Mouse (Mus musculus) forebrain, embryonic 13.5 days (tissue): ENCODE results near the gene Fry. TPM values are rescaled to one million over a fixed set of nuclear protein-coding genes. Genes with fewer than 3 reads are reported as not detected.
"Not testable (repeated sequence)": the region's sequence is repeated elsewhere in the genome, so short reads cannot be mapped to it uniquely, and the experiment has no call there.

Experiments used
- ATAC-seq: fragments of 200-750 bp; cut with Nextera tagmentation; 2 replicates; pipeline ENCODE4 v1.8.0; 2017
- H3K27ac ChIP-seq: fragments of 300-500 bp; sonication (generic); 2 replicates; pipeline ENCODE4 v1.5.1; 2015; ENCODE audit warnings: inconsistent platforms, mild to moderate bottlenecking, moderate library complexity
- H3K27me3 ChIP-seq: fragments of 300-500 bp; sonication (generic); 2 replicates; pipeline ENCODE4 v1.6.1; 2015; ENCODE audit warnings: mild to moderate bottlenecking, inconsistent platforms
- H3K36me3 ChIP-seq: fragments of 300-500 bp; sonication (generic); 2 replicates; pipeline ENCODE4 v1.6.1; 2015; ENCODE audit warnings: mild to moderate bottlenecking, inconsistent platforms; ENCODE audit not compliant: poor library complexity, severe bottlenecking
- H3K4me1 ChIP-seq: fragments of 300-500 bp; sonication (generic); 2 replicates; pipeline ENCODE4 v1.6.1; 2015; ENCODE audit warnings: inconsistent platforms
- H3K4me2 ChIP-seq: fragments of 300-500 bp; sonication (generic); 2 replicates; pipeline ENCODE4 v1.6.1; 2015; ENCODE audit warnings: inconsistent platforms, mild to moderate bottlenecking, moderate library complexity
- H3K4me3 ChIP-seq: fragments of 300-500 bp; sonication (generic); 2 replicates; pipeline ENCODE4 v1.5.1; 2015; ENCODE audit warnings: mild to moderate bottlenecking, inconsistent platforms
- H3K9ac ChIP-seq: fragments of 300-500 bp; sonication (generic); 2 replicates; pipeline ENCODE4 v1.6.1; 2015; ENCODE audit warnings: mild to moderate bottlenecking, inconsistent platforms
- H3K9me3 ChIP-seq: fragments of 300-500 bp; sonication (generic); replicated peaks from 2 replicates; pipeline ENCODE4 v1.6.1; 2016; ENCODE audit warnings: inconsistent platforms
- WGBS: fragments of 180-500 bp; shearing (Covaris S2); methylation state at CpG from one replicate; pipeline ENCODE4 v1.1.7; 2015; 5-methylcytosine and 5-hydroxymethylcytosine counted together
- polyA plus RNA-seq: library from polyadenylated mRNA; unstranded; fragments of >200 nt; fragmentation: Nextera tagmentation; extraction: Ambion mirVana; gene quantifications from 2 replicates; pipeline ENCODE4 v1.2.1, GENCODE M21; 2015

Gene Fry
- polyA plus RNA-seq, 1 experiment from 2014 or later, result 20.8 TPM

- no peaks in the 10 kb centered on the region for H3K27me3 ChIP-seq
- H3K9ac ChIP-seq, result no peak overlapping the region
- H3K27ac ChIP-seq, result no peak overlapping the region
- H3K4me3 ChIP-seq, result no peak overlapping the region
- H3K4me1 ChIP-seq, result no peaks in the 10 kb centered on the region
- no peak for ATAC-seq
- no peak overlapping the region for H3K4me2 ChIP-seq
- no peaks in the 10 kb centered on the region for H3K9me3 ChIP-seq
- H3K36me3 ChIP-seq, result peaks cover 57% of the 10 kb centered on the region
- WGBS, result 71% methylated on average over 17 of the region's 17 CpGs
Observed at GRCm38 (mm10) chr5:150457904-150458739, 339.7 kb downstream of the Fry start.

GRCm38 (mm10) chr5:150459801-150460200 is 341.4 kb downstream of the Fry start:
- ATAC-seq, result no peak

GRCm38 (mm10) chr5:150464721-150465120 is 346.3 kb downstream of the Fry start:
- 66% methylated on average over 3 of the region's 3 CpGs for WGBS
- Histone ChIP-seq H3K9ac (no peak overlapping the region), H3K4me1 (no peaks in the 10 kb centered on the region), H3K36me3 (peaks cover 13% of the 10 kb centered on the region), H3K4me3 (no peak overlapping the region), H3K27me3 (no peaks in the 10 kb centered on the region), H3K9me3 (no peaks in the 10 kb centered on the region), H3K4me2 (no peak overlapping the region), H3K27ac (no peak overlapping the region)
- ATAC-seq, result no peak

More at GRCm38 (mm10) chr5:150459801-150460200, 341.4 kb downstream of the Fry start:
- Histone ChIP-seq H3K36me3 (peaks cover 41% of the 10 kb centered on the region), H3K4me2 (no peak overlapping the region), H3K4me3 (no peak overlapping the region), H3K27me3 (no peaks in the 10 kb centered on the region), H3K27ac (no peak overlapping the region), H3K9me3 (no peaks in the 10 kb centered on the region), H3K9ac (no peak overlapping the region), H3K4me1 (no peaks in the 10 kb centered on the region)
- WGBS, result 78% methylated on average over 4 of the region's 4 CpGs

- no peaks in the 10 kb centered on the region for H3K27me3 ChIP-seq
- H3K27ac ChIP-seq, result no peak overlapping the region
- WGBS, result 81% methylated on average over 6 of the region's 6 CpGs
- ATAC-seq, result no peak
- peaks cover 11% of the 10 kb centered on the region for H3K36me3 ChIP-seq
- no peaks in the 10 kb centered on the region for H3K4me1 ChIP-seq
- no peak overlapping the region for H3K4me3 ChIP-seq
- H3K9ac ChIP-seq, result no peak overlapping the region
- H3K4me2 ChIP-seq, result no peak overlapping the region
- H3K9me3 ChIP-seq, result no peaks in the 10 kb centered on the region
Observed at GRCm38 (mm10) chr5:150465218-150465617, 346.8 kb downstream of the Fry start.

GRCm38 (mm10) chr5:150466132-150466531 is 347.7 kb downstream of the Fry start:
- Histone ChIP-seq H3K4me3 (no peak overlapping the region), H3K36me3 (peaks cover 10% of the 10 kb centered on the region), H3K9me3 (no peaks in the 10 kb centered on the region), H3K4me2 (no peak overlapping the region), H3K27ac (no peak overlapping the region), H3K9ac (no peak overlapping the region), H3K27me3 (no peaks in the 10 kb centered on the region), H3K4me1 (no peaks in the 10 kb centered on the region)
- WGBS, result 84% methylated on average over 12 of the region's 12 CpGs
- ATAC-seq, result no peak

GRCm38 (mm10) chr5:150468431-150468830 is 350.0 kb downstream of the Fry start:
- H3K9ac ChIP-seq, result no peak overlapping the region
- no peak overlapping the region for H3K4me3 ChIP-seq
- H3K9me3 ChIP-seq, result no peaks in the 10 kb centered on the region
- ATAC-seq, result no peak
- no peak overlapping the region for H3K27ac ChIP-seq
- no peaks in the 10 kb centered on the region for H3K4me1 ChIP-seq
- peaks cover 32% of the 10 kb centered on the region for H3K36me3 ChIP-seq
- no peaks in the 10 kb centered on the region for H3K27me3 ChIP-seq
- H3K4me2 ChIP-seq, result no peak overlapping the region
- 83% methylated on average over 6 of the region's 6 CpGs for WGBS

- no peak overlapping the region for H3K9ac ChIP-seq
- WGBS, result 89% methylated on average over 4 of the region's 4 CpGs
- no peak overlapping the region for H3K4me2 ChIP-seq
- H3K27ac ChIP-seq, result no peak overlapping the region
- no peaks in the 10 kb centered on the region for H3K27me3 ChIP-seq
- H3K4me3 ChIP-seq, result no peak overlapping the region
- H3K4me1 ChIP-seq, result no peaks in the 10 kb centered on the region
- H3K36me3 ChIP-seq, result peaks cover 23% of the 10 kb centered on the region; the same call in 1 of the 2 replicates
- no peaks in the 10 kb centered on the region for H3K9me3 ChIP-seq
- no peak for ATAC-seq
Observed at GRCm38 (mm10) chr5:150477364-150477763, 358.9 kb downstream of the Fry start.

- H3K9me3 ChIP-seq, result no peaks in the 10 kb centered on the region
- 85% methylated on average over 4 of the region's 4 CpGs for WGBS
- no peak for ATAC-seq
Observed at GRCm38 (mm10) chr5:150478612-150479011, 360.2 kb downstream of the Fry start.

GRCm38 (mm10) chr5:150485198-150485597 is 366.8 kb downstream of the Fry start:
- ATAC-seq, result no peak

More at GRCm38 (mm10) chr5:150478612-150479011, 360.2 kb downstream of the Fry start:
- Histone ChIP-seq H3K4me3 (no peak overlapping the region), H3K27me3 (no peaks in the 10 kb centered on the region), H3K4me1 (no peaks in the 10 kb centered on the region), H3K27ac (no peak overlapping the region), H3K9ac (no peak overlapping the region), H3K4me2 (no peak overlapping the region), H3K36me3 (peaks cover 16% of the 10 kb centered on the region; the same call in 1 of the 2 replicates)

GRCm38 (mm10) chr5:150490285-150490684 is 371.8 kb downstream of the Fry start:
- H3K36me3 ChIP-seq, result 0 out of 2 replicates have a peak, but pooled peaks cover 2% of the 10 kb centered on the region
- WGBS, result 88% methylated on average over 3 of the region's 3 CpGs
- H3K27me3 ChIP-seq, result no peaks in the 10 kb centered on the region
- H3K9me3 ChIP-seq, result no peaks in the 10 kb centered on the region
- ATAC-seq, result no peak
- no peak overlapping the region for H3K4me3 ChIP-seq
- no peak overlapping the region for H3K9ac ChIP-seq
- no peak overlapping the region for H3K27ac ChIP-seq
- no peak overlapping the region for H3K4me2 ChIP-seq
- H3K4me1 ChIP-seq, result no peaks in the 10 kb centered on the region

More at GRCm38 (mm10) chr5:150485198-150485597, 366.8 kb downstream of the Fry start:
- Histone ChIP-seq H3K4me3 (no peak overlapping the region), H3K27me3 (no peaks in the 10 kb centered on the region), H3K4me2 (no peak overlapping the region), H3K4me1 (no peaks in the 10 kb centered on the region), H3K36me3 (0 out of 2 replicates have a peak, but pooled peaks cover 16% of the 10 kb centered on the region), H3K27ac (no peak overlapping the region), H3K9ac (no peak overlapping the region), H3K9me3 (no peaks in the 10 kb centered on the region)
- 78% methylated on average over 3 of the region's 3 CpGs for WGBS

- Histone ChIP-seq H3K27ac (no peak overlapping the region), H3K9me3 (no peaks in the 10 kb centered on the region), H3K36me3 (peaks cover 8% of the 10 kb centered on the region), H3K27me3 (no peaks in the 10 kb centered on the region), H3K4me1 (no peaks in the 10 kb centered on the region), H3K4me2 (no peak overlapping the region), H3K9ac (no peak overlapping the region), H3K4me3 (no peak overlapping the region)
- no peak for ATAC-seq
- 81% methylated on average over 8 of the region's 8 CpGs for WGBS
Observed at GRCm38 (mm10) chr5:150490821-150491220, 372.4 kb downstream of the Fry start.

- 90% methylated on average over 4 of the region's 4 CpGs for WGBS
- not testable (repeated sequence) for H3K27ac ChIP-seq, H3K9ac ChIP-seq, H3K27me3 ChIP-seq, H3K9me3 ChIP-seq, ATAC-seq, H3K4me1 ChIP-seq, H3K4me3 ChIP-seq, H3K4me2 ChIP-seq
- H3K36me3 ChIP-seq, result peaks cover 12% of the 10 kb centered on the region
Observed at GRCm38 (mm10) chr5:150491573-150492173, 373.2 kb downstream of the Fry start.
